Mouse (Mus musculus) neural tube, embryonic 12.5 days (tissue): Measurements from ENCODE around the gene Dhrs11. TPM values are rescaled to one million over a fixed set of nuclear protein-coding genes. Genes with fewer than 3 reads are reported as not detected.
"Not testable (repeated sequence)": the region's sequence is repeated elsewhere in the genome, so short reads cannot be mapped to it uniquely, and the experiment has no call there.

ENCODE experiments used
- ATAC-seq: fragments of 200-750 bp; cut with Nextera tagmentation; 2 replicates; pipeline ENCODE4 v1.8.0; 2017; ENCODE audit warnings: low read depth, mild to moderate bottlenecking, moderate TSS enrichment, moderate library complexity; ENCODE audit not compliant: low FRiP score
- H3K27ac ChIP-seq: fragments of 300-500 bp; sonication (generic); 2 replicates; pipeline ENCODE4 v1.5.1; 2016
- H3K27me3 ChIP-seq: fragments of 300-500 bp; sonication (generic); replicated peaks from 2 replicates; pipeline ENCODE4 v1.6.1; 2016; ENCODE audit warnings: mild to moderate bottlenecking
- H3K36me3 ChIP-seq: fragments of 300-500 bp; sonication (generic); 2 replicates; pipeline ENCODE4 v1.6.1; 2016; ENCODE audit warnings: mild to moderate bottlenecking
- H3K4me1 ChIP-seq: fragments of 300-500 bp; sonication (generic); 2 replicates; pipeline ENCODE4 v1.6.1; 2016
- H3K4me2 ChIP-seq: fragments of 300-500 bp; sonication (generic); replicated peaks from 2 replicates; pipeline ENCODE4 v1.6.1; 2016; ENCODE audit warnings: mild to moderate bottlenecking
- H3K4me3 ChIP-seq: fragments of 300-500 bp; sonication (generic); 2 replicates; pipeline ENCODE4 v1.5.1; 2016
- H3K9ac ChIP-seq: fragments of 300-500 bp; sonication (generic); 2 replicates; pipeline ENCODE4 v1.6.1; 2016; ENCODE audit warnings: mild to moderate bottlenecking
- H3K9me3 ChIP-seq: fragments of 300-500 bp; sonication (generic); 2 replicates; pipeline ENCODE4 v1.6.1; 2016; ENCODE audit warnings: mild to moderate bottlenecking
- WGBS: fragments of 180-500 bp; shearing (Covaris S2); methylation state at CpG from one replicate; pipeline ENCODE4 v1.1.7; 2016; 5-methylcytosine and 5-hydroxymethylcytosine counted together
- polyA plus RNA-seq: library from polyadenylated mRNA; unstranded; fragments of >200 nt; fragmentation: Nextera tagmentation; extraction: Ambion mirVana; gene quantifications from 2 replicates; pipeline ENCODE4 v1.2.1, GENCODE M21; 2016

Dhrs11 gene
- polyA plus RNA-seq: 8.2 and 8.9 TPM in 2 replicates

- Histone ChIP-seq H3K4me3 (peak within 1 kb of the TSS; percentile 57), H3K27ac (0 out of 2 replicates have a peak within 1 kb of the TSS, but pooled peaks have one; percentile 1), H3K36me3 (peaks cover 21% of the 10 kb centered on the region), H3K4me1 (peaks cover 6% of the 10 kb centered on the region; the same call in 1 of the 2 replicates), H3K27me3 (no peaks in the 10 kb centered on the region), H3K9me3 (no peaks in the 10 kb centered on the region), H3K9ac (peak within 1 kb of the TSS; percentile 77), H3K4me2 (peak within 1 kb of the TSS; percentile 95)
- ATAC-seq: peak; percentile 82
- WGBS: under 1% methylated on average over 62 of the region's 62 CpGs
Measured at GRCm38 (mm10) chr11:84828516-84829399, at the start of gene Dhrs11. Dhrs11 (minus strand) TSS chr11:84828994.

- not testable (repeated sequence) for H3K4me3 ChIP-seq, H3K4me2 ChIP-seq, H3K27ac ChIP-seq, H3K36me3 ChIP-seq, H3K9me3 ChIP-seq, ATAC-seq, H3K27me3 ChIP-seq, H3K9ac ChIP-seq
- peaks cover 11% of the 10 kb centered on the region for H3K4me1 ChIP-seq
- WGBS: 50% methylated on average over 1 of the region's 1 CpGs
Measured at GRCm38 (mm10) chr11:84876020-84876419, 47.2 kb upstream of the Dhrs11 start.

GRCm38 (mm10) chr11:84873042-84873833 lies 44.4 kb upstream of the Dhrs11 start:
- H3K9me3 ChIP-seq: no peaks in the 10 kb centered on the region
- WGBS: 66% methylated on average over 1 of the region's 1 CpGs
- peaks cover 7% of the 10 kb centered on the region for H3K4me1 ChIP-seq
- H3K27ac ChIP-seq: no peak overlapping the region
- H3K27me3 ChIP-seq: no peaks in the 10 kb centered on the region
- no peak overlapping the region for H3K4me2 ChIP-seq
- no peak overlapping the region for H3K9ac ChIP-seq
- peaks cover 4% of the 10 kb centered on the region; the same call in 1 of the 2 replicates for H3K36me3 ChIP-seq
- H3K4me3 ChIP-seq: no peak overlapping the region
- ATAC-seq: no peak

GRCm38 (mm10) chr11:84871548-84872069 lies 42.8 kb upstream of the Dhrs11 start:
- no peak for ATAC-seq
- no peaks in the 10 kb centered on the region for H3K36me3 ChIP-seq
- peaks cover 14% of the 10 kb centered on the region for H3K4me1 ChIP-seq
- peak overlapping the region; percentile 91 for H3K4me3 ChIP-seq
- peak overlapping the region; percentile 93 for H3K4me2 ChIP-seq
- no peaks in the 10 kb centered on the region for H3K9me3 ChIP-seq
- 0 out of 2 replicates have a peak overlapping the region, but pooled peaks have one; percentile 99 for H3K27ac ChIP-seq
- WGBS: 77% methylated on average over 4 of the region's 4 CpGs
- no peaks in the 10 kb centered on the region for H3K27me3 ChIP-seq
- peak overlapping the region; percentile 95 for H3K9ac ChIP-seq

- H3K9ac ChIP-seq: peak overlapping the region; percentile 95
- WGBS: 1% methylated on average over 10 of the region's 10 CpGs
- peak overlapping the region; percentile 91 for H3K4me3 ChIP-seq
- no peaks in the 10 kb centered on the region for H3K36me3 ChIP-seq
- no peaks in the 10 kb centered on the region for H3K27me3 ChIP-seq
- H3K4me1 ChIP-seq: peaks cover 14% of the 10 kb centered on the region
- peak overlapping the region; percentile 93 for H3K4me2 ChIP-seq
- H3K9me3 ChIP-seq: no peaks in the 10 kb centered on the region
- peak; percentile 54 for ATAC-seq
- H3K27ac ChIP-seq: peak overlapping the region; percentile 99
Measured at GRCm38 (mm10) chr11:84871046-84871445, 42.3 kb upstream of the Dhrs11 start.

- peak; percentile 87 for ATAC-seq
- WGBS: under 1% methylated on average over 59 of the region's 62 CpGs
- no peaks in the 10 kb centered on the region for H3K36me3 ChIP-seq
- peaks cover 14% of the 10 kb centered on the region for H3K4me1 ChIP-seq
- peak within 1 kb of the TSS; percentile 91 for H3K4me3 ChIP-seq
- peak within 1 kb of the TSS; percentile 93 for H3K4me2 ChIP-seq
- H3K9ac ChIP-seq: peak within 1 kb of the TSS; percentile 95
- peak within 1 kb of the TSS; percentile 99 for H3K27ac ChIP-seq
- H3K27me3 ChIP-seq: no peaks in the 10 kb centered on the region
- H3K9me3 ChIP-seq: no peaks in the 10 kb centered on the region
Measured at GRCm38 (mm10) chr11:84870337-84871043, 41.7 kb upstream of the Dhrs11 start, which contains the start of gene Ggnbp2. Ggnbp2 (minus strand) TSS chr11:84870817.

- Histone ChIP-seq H3K36me3 (no peaks in the 10 kb centered on the region), H3K4me2 (peak overlapping the region; percentile 93), H3K4me1 (peaks cover 14% of the 10 kb centered on the region), H3K9me3 (no peaks in the 10 kb centered on the region), H3K9ac (peak overlapping the region; percentile 95), H3K4me3 (peak overlapping the region; percentile 91), H3K27me3 (no peaks in the 10 kb centered on the region), H3K27ac (peak overlapping the region; percentile 87)
- WGBS: under 1% methylated on average over 53 of the region's 61 CpGs
- peak; percentile 84 for ATAC-seq
Measured at GRCm38 (mm10) chr11:84869537-84870232, 40.9 kb upstream of the Dhrs11 start.

GRCm38 (mm10) chr11:84868786-84869259 lies 40.0 kb upstream of the Dhrs11 start:
- ATAC-seq: no peak
- no peak overlapping the region for H3K27ac ChIP-seq
- H3K4me3 ChIP-seq: peak overlapping the region; percentile 91

GRCm38 (mm10) chr11:84867586-84867985 lies 38.8 kb upstream of the Dhrs11 start:
- Histone ChIP-seq H3K27ac (no peak overlapping the region), H3K9ac (no peak overlapping the region), H3K4me3 (no peak overlapping the region), H3K4me2 (peak overlapping the region; percentile 38), H3K4me1 (peaks cover 14% of the 10 kb centered on the region), H3K36me3 (no peaks in the 10 kb centered on the region), H3K9me3 (no peaks in the 10 kb centered on the region), H3K27me3 (no peaks in the 10 kb centered on the region)
- ATAC-seq: no peak
- WGBS: 87% methylated on average over 2 of the region's 2 CpGs

More at GRCm38 (mm10) chr11:84868786-84869259, 40.0 kb upstream of the Dhrs11 start:
- no peaks in the 10 kb centered on the region for H3K9me3 ChIP-seq
- H3K4me2 ChIP-seq: peak overlapping the region; percentile 93
- no peaks in the 10 kb centered on the region for H3K27me3 ChIP-seq
- H3K9ac ChIP-seq: peak overlapping the region; percentile 95
- 18% methylated on average over 7 of the region's 7 CpGs for WGBS
- no peaks in the 10 kb centered on the region for H3K36me3 ChIP-seq
- H3K4me1 ChIP-seq: peaks cover 14% of the 10 kb centered on the region

- ATAC-seq: no peak
- WGBS: 86% methylated on average over 2 of the region's 2 CpGs
- no peaks in the 10 kb centered on the region for H3K27me3 ChIP-seq
- H3K9ac ChIP-seq: no peak overlapping the region
- H3K27ac ChIP-seq: no peak overlapping the region
- H3K4me2 ChIP-seq: no peak overlapping the region
- H3K36me3 ChIP-seq: peaks cover 10% of the 10 kb centered on the region
- peaks cover 14% of the 10 kb centered on the region for H3K4me1 ChIP-seq
- no peak overlapping the region for H3K4me3 ChIP-seq
- H3K9me3 ChIP-seq: no peaks in the 10 kb centered on the region
Measured at GRCm38 (mm10) chr11:84865268-84865667, 36.5 kb upstream of the Dhrs11 start.

- H3K9ac ChIP-seq: no peak overlapping the region
- WGBS: 98% methylated on average over 6 of the region's 6 CpGs
- ATAC-seq: no peak
- H3K9me3 ChIP-seq: no peaks in the 10 kb centered on the region
- H3K27me3 ChIP-seq: no peaks in the 10 kb centered on the region
- H3K4me2 ChIP-seq: no peak overlapping the region
- no peak overlapping the region for H3K4me3 ChIP-seq
- H3K4me1 ChIP-seq: no peaks in the 10 kb centered on the region
- H3K27ac ChIP-seq: no peak overlapping the region
- H3K36me3 ChIP-seq: peaks cover 55% of the 10 kb centered on the region
Measured at GRCm38 (mm10) chr11:84855285-84855684, 26.5 kb upstream of the Dhrs11 start.
